Mouse (Mus musculus) cerebellum, adult 8-10 months (tissue): ENCODE results near the gene Wwp2.

Source experiments
- DNase-seq: peaks from one replicate; pipeline ENCODE4 v3.0.0; 2022

Gene Wwp2

GRCm38 (mm10) chr8:107435421-107435961, 674 bp upstream of the Wwp2 start:
- no peak for DNase-seq

- DNase-seq, result no peak
Observed at GRCm38 (mm10) chr8:107436841-107437421, 766 bp downstream of the Wwp2 start.

GRCm38 (mm10) chr8:107437711-107438110, 1.5 kb downstream of the Wwp2 start:
- DNase-seq, result no peak

GRCm38 (mm10) chr8:107439880-107440625, 3.9 kb downstream of the Wwp2 start:
- DNase-seq, result no peak

GRCm38 (mm10) chr8:107444626-107445025, 8.5 kb downstream of the Wwp2 start:
- no peak for DNase-seq

GRCm38 (mm10) chr8:107447713-107448112, 11.5 kb downstream of the Wwp2 start:
- DNase-seq, result no peak

GRCm38 (mm10) chr8:107448382-107448889, 12.3 kb downstream of the Wwp2 start:
- DNase-seq, result no peak

- DNase-seq, result no peak
Observed at GRCm38 (mm10) chr8:107449130-107449529, 13.0 kb downstream of the Wwp2 start.

GRCm38 (mm10) chr8:107449655-107450054, 13.5 kb downstream of the Wwp2 start:
- no peak for DNase-seq

GRCm38 (mm10) chr8:107451414-107452066, 15.4 kb downstream of the Wwp2 start:
- DNase-seq, result no peak

GRCm38 (mm10) chr8:107453386-107453785, 17.2 kb downstream of the Wwp2 start:
- DNase-seq, result no peak

- peak; percentile 22 for DNase-seq
Observed at GRCm38 (mm10) chr8:107455268-107455667, 19.1 kb downstream of the Wwp2 start.

- DNase-seq, result no peak
Observed at GRCm38 (mm10) chr8:107457725-107458124, 21.6 kb downstream of the Wwp2 start.

- DNase-seq, result no peak
Observed at GRCm38 (mm10) chr8:107458281-107458680, 22.1 kb downstream of the Wwp2 start.

GRCm38 (mm10) chr8:107462423-107462822, 26.3 kb downstream of the Wwp2 start:
- DNase-seq, result no peak

GRCm38 (mm10) chr8:107465332-107465990, 29.3 kb downstream of the Wwp2 start:
- no peak for DNase-seq

GRCm38 (mm10) chr8:107466642-107467041, 30.5 kb downstream of the Wwp2 start:
- no peak for DNase-seq

- DNase-seq, result no peak
Observed at GRCm38 (mm10) chr8:107468811-107469302, 32.7 kb downstream of the Wwp2 start.

GRCm38 (mm10) chr8:107470302-107470701, 34.1 kb downstream of the Wwp2 start:
- no peak for DNase-seq

GRCm38 (mm10) chr8:107472403-107473100, 36.4 kb downstream of the Wwp2 start:
- DNase-seq, result no peak

- no peak for DNase-seq
Observed at GRCm38 (mm10) chr8:107473369-107473768, 37.2 kb downstream of the Wwp2 start.

- no peak for DNase-seq
Observed at GRCm38 (mm10) chr8:107475613-107476012, 39.4 kb downstream of the Wwp2 start.
